Mouse (Mus musculus): ENCODE results near the gene Ppp1r13l.

GRCm38 (mm10) chr7:19337122-19337521 lies 22.4 kb upstream of the Ppp1r13l start:
- TF ChIP-seq CTCF (IDR thresholded peaks at IDR 0.05; ENCODE audit: extremely low read depth, insufficient read depth, low read length) (no peak), POLR2A (IDR thresholded peaks at IDR 0.05; ENCODE audit: extremely low read depth, insufficient read depth, low read length) (no peak)

All from cortical plate, adult 2 months (tissue).